Mouse (Mus musculus) B cell, adult 2 months (primary cell): ENCODE measurements around the gene Il11ra1.
A peak's percentile ranks its signal among the peaks of the same experiment; 100 is the strongest.
"Not testable (repeated sequence)": the region's sequence is repeated elsewhere in the genome, so short reads cannot be mapped to it uniquely, and the experiment has no call there.

Experiments
- DNase-seq, 2 experiments: peaks; one replicate each; pipeline ENCODE4 v3.0.0; 2022

Gene Il11ra1

DNA sequence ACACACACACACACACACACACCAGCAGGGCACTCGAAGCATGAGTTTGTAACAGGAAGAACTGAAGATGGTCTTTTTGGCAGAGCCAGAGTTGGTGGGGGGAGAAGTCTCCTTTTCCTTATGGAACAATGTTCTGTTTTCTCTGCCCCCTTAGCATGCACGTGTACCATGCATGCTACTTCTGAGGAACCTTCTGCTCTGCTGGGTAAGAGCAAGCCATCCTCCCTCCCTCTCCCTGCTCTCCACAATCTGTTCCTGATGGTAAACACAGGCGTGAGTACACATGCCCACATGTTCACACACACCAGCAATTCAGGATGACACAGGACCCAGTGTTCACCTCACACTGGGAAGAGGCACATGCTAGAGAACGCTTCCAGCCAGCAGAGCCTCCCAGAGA lies 18.6 kb upstream of the Il11ra1 start:
- DNase-seq: no peak

GRCm38 (mm10) chr4:41681947-41682346 lies 17.8 kb upstream of the Il11ra1 start:
- DNase-seq: no peak

- no peak for DNase-seq
Measured at GRCm38 (mm10) chr4:41682789-41683188, 17.0 kb upstream of the Il11ra1 start.

DNA sequence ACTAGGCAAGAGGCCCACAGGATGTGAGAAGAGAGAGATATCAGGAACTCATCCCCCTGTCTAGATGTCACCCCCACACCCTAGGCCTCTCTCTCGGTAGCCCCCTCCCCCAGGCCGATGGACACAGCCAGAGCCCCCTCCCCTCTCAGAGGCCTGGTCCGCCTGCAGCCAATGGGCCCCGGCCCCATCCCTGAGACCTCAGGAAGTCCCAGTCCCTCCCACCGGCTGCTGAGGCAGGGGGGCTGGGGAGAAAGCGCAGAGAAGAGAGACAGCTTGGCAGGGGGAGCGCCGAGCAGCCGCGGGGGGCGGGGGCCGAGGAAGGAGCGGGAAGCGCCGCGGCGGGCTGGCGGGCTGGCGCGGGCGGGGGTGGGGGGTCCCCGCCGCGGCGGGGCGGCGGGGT lies 16.5 kb upstream of the Il11ra1 start:
- not testable (repeated sequence) for DNase-seq

DNA sequence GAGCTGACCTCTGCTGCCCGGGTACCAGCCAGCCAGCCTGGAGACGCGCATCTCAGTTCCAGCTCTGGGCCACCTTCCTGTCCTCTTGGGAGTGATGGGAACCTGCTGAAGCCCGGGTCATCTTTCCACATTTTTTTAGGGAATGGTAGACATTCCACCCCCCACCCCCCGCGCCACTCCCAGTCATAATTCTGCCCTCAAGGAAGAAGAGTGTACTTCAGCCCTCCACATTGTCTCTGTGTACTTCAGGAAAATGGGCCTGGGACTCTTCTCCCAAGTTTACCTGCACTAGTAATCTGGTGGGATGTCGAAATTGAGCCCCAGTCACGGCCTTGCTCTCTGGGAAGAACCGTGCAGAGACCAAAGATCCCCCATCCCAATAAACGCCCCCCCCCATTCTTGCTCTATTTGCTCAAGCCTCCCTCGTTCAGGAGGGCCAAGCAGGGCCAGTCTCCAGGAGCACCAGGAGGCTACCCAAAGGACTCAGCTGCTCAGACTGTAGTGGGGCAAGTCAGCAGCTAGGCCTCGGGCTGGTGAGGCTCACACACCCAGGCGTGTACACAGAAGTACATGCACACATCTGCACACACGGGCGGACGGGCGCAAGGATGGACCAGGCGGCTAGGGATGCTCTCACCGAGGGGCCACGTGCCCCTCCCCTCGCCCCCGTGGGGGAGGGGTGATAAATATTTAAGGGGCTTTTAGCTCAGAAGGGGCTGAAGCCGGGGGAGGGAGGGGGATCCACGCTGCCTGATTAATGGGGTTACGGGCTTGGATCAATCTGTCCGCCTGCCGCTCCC lies 15.5 kb upstream of the Il11ra1 start:
- DNase-seq: not testable (repeated sequence)

GRCm38 (mm10) chr4:41684931-41685453 lies 14.8 kb upstream of the Il11ra1 start:
- DNase-seq: not testable (repeated sequence)

GRCm38 (mm10) chr4:41685882-41686492 lies 13.8 kb upstream of the Il11ra1 start:
- not testable (repeated sequence) for DNase-seq

- DNase-seq: not testable (repeated sequence)
Measured at GRCm38 (mm10) chr4:41688562-41688961, 11.2 kb upstream of the Il11ra1 start.

DNA sequence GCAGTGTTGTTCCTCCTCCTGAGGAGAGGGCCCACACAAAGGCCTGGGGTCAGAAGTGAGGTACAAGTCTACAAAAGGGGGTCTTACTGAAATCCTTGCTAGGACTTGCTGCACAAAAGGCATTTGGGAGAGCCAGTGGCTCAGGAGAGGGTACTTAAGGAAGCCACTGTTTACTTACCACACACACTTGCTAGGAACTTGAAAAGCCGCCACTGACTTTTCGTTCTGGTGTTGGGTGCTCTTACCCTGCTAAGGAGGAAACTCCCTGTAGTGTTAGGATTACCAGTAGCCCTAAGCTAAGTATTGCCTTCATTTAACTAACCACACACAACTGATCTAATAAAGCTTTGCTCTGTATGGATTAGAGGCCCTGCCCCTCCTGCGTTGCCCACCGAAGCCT lies 9.8 kb upstream of the Il11ra1 start:
- DNase-seq: not testable (repeated sequence)

GRCm38 (mm10) chr4:41693511-41693910 lies 6.3 kb upstream of the Il11ra1 start:
- DNase-seq: not testable (repeated sequence)

GRCm38 (mm10) chr4:41695800-41696199 lies 4.0 kb upstream of the Il11ra1 start:
- not testable (repeated sequence) for DNase-seq

DNA sequence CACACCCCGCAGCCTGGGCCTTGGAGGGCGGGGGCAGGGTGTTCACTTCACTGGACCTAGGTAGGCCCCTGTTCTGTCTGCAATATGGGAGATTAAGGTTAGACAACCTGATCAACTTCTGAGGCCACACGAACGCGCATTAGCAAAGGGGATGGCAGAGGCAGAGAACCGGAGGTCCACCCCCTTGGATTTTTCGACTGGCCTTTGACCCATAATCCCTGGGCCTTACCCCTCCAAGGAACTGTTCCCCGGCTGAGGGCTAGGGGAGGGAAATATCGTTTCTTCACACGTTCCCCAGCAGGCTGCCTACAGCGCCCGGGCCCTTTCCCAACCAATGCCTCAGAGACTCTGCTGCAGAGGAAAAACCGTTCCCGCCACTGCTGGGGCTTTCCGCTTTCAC lies 3.3 kb upstream of the Il11ra1 start:
- not testable (repeated sequence) for DNase-seq

GRCm38 (mm10) chr4:41696930-41697841 lies 2.6 kb upstream of the Il11ra1 start, which contains the start of gene Cntfr:
Gene Cntfr (minus strand): TSS chr4:41697089.
- peak; percentile 82 to 83 for DNase-seq

GRCm38 (mm10) chr4:41698421-41699016 lies 1.3 kb upstream of the Il11ra1 start:
- DNase-seq: not testable (repeated sequence)

GRCm38 (mm10) chr4:41700224-41700623 lies 435 bp downstream of the Il11ra1 start:
- not testable (repeated sequence) for DNase-seq

DNA sequence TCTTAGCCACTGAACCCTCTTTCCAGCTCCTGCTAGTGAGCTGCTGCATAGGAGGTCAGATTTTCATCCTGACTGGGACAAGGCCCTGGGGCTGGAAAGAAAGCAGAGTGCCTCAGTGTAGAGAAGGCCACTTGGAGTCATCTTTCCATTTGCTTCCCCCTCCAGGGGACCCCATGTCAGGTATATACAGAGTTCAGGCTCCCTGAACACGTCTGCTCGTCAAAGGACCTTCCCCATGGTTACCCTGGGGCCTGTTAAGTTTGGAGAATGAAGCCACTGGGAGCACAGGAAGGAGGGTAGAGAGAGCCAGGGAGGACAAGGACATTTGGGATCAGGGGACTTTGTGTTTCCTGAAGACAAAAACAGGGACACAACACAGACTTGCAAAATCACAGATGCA lies 2.4 kb downstream of the Il11ra1 start:
- DNase-seq: not testable (repeated sequence)

DNA sequence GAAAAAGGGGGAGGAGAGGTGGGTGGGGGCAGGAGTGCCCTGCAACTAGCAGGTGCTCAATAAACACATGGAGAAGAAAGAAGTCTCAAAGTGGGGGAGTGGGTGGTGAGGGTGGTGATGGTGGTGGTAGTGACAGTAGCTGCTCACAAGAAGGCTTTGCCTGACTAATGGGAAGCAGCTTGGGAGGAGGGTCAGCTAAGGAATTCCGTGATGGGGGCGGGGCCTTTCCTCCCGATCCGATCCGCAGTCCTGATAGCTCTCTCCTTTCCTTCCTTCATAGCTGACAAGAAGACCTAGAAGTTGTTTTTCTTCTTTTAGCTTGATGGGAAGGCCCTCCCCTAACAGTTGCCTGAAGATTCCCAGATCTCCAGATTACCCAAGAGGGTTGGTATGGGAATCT lies 4.9 kb downstream of the Il11ra1 start:
- no peak for DNase-seq

DNA sequence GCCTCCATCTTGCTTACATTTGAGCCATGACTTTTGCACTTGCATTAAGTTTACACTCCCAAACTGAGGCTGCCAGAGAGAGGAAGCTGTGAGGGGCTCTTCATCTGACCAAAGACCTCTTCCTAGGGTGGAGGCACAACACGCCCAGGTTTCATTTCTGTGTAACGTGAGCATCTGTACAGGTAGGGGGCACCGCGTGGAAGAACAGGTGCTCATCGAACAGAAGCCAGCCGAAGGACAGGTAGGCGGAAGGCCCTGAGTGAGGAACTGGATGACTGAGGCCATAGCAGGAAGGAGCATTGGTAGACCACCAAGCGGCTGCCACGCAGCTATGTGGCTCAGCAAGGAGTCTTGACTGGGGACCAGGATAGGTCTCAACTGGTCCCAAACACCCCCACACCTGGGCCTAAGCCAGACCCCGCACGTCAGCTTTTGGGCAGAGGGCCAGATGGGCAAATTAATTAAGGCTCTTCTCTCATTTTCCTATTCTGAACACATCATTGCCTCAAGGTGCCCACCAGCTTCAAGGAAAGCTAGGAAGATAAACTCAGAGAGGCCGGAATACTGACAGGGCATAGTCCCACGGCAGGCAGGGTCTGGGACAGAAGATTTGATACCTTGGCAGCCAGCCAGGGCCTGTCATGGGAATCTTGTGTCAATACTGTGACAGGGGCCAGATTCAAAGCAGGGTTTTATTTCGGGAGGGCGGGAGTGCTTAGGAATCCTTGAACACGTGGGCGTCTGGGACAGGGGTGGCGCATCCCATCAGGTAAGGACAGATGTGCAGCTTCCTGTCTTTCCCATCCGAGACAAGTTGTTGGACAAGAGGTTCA lies 6.3 kb downstream of the Il11ra1 start:
- no peak for DNase-seq

DNA sequence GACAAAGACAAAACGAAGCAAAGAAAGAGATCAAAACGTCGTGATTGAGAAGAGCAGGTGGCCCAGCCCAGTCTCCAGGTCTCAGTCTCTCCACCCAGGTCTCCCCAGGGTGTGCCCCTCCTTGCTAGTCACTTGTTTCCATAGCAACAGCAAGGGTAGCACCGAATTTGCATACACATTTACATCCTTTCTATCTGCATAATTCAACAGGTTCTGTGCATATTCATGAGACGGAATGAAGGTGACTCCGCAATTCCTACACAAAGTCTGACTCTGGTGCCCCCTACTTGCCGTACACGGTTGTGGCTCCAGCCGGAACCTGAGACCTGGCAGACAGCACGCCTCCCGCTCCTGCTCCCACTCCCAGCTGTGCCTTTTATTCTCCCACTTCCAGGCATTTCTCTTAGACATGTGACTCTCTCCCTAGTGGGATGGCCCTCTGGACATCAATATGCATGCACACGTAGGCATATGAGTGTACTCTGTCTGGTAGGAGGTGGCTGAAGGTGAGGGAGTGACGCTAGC lies 7.3 kb downstream of the Il11ra1 start:
- peak; percentile 70 to 78 for DNase-seq

- DNase-seq: peak; percentile 55 to 64
Measured at GRCm38 (mm10) chr4:41708192-41708745, 8.5 kb downstream of the Il11ra1 start.

DNA sequence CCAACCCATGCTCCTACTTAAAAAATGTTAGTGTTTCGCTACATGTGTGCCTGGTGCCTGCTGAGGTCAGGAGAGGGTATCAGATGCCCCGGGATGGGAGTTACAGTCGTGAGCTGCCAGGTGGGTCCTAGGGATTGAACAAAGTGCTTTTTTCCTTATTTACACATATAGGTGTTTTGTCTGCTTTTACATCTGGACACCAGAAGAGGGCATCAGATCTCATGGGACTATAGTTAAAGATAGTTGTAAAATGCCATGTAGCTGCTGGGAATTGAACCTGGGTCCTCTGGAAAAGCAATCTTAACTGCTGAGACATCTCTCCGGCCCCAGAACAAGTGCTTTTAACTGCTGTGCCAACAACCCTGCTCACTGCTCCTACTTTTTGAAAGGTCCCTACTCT lies 10.4 kb downstream of the Il11ra1 start:
- DNase-seq: no peak
